ENCODE assay signal across 8 mouse cellular contexts in genomic region chr8:13624863-13625262, GRCm38 (mm10). TPM values are rescaled to one million over a fixed set of nuclear protein-coding genes. Genes with fewer than 3 reads are reported as not detected.
A peak's percentile ranks its signal among the peaks of the same experiment; 100 is the strongest.
DNase-seq lines count a peak whose midpoint lies in the region; ATAC-seq and TF ChIP-seq lines count a peak whose summit lies in the region.

No protein-coding gene starts in this region.

- ATAC-seq in forebrain, embryonic 13.5 days, result peak; percentile 65; the same call in 1 of the 2 replicates
- peak; percentile 77 for ATAC-seq in inflammation-experienced regulatory T-cells, adult 6 months
- peak; percentile 63 for ATAC-seq in megakaryocyte progenitor cell, adult 5-6 weeks (replicated peaks; ENCODE audit: poor library complexity)

- no peak overlapping the region for H3K4me2 ChIP-seq in forebrain, embryonic 13.5 days

- no peaks in the 10 kb centered on the region for H3K4me1 ChIP-seq in kidney, adult 2 months (ENCODE audit: control insufficient read depth, insufficient read depth, low read length)
- H3K4me1 ChIP-seq in forebrain, embryonic 13.5 days, result peaks cover 38% of the 10 kb centered on the region

- H3K27ac ChIP-seq in kidney, adult 2 months (ENCODE audit: insufficient read depth, low read depth, low read length), result no peak overlapping the region
- peak overlapping the region; percentile 65 for H3K27ac ChIP-seq in forebrain, embryonic 13.5 days

- peak; percentile 24 for DNase-seq in kidney, adult 2 months
- DNase-seq in kidney, postnatal 10 days, result no peak
- DNase-seq in cerebellum, adult 11 months, result peak; percentile 95
- no peak for DNase-seq in testis, postnatal 14 days (ENCODE audit: low spot score)
- no peak for DNase-seq in thymus, postnatal 4 days

- H3K27me3 ChIP-seq in kidney, adult 2 months (replicated peaks; ENCODE audit: control insufficient read depth, insufficient read depth, low read length), result no peaks in the 10 kb centered on the region
- no peaks in the 10 kb centered on the region for H3K27me3 ChIP-seq in forebrain, embryonic 13.5 days

- no peaks in the 10 kb centered on the region for H3K9me3 ChIP-seq in forebrain, embryonic 13.5 days (replicated peaks)

- TF ChIP-seq POLR2A in kidney, adult 2 months (IDR thresholded peaks at IDR 0.05; ENCODE audit: low read depth, low read length), result no peak

- no peak overlapping the region for H3K9ac ChIP-seq in forebrain, embryonic 13.5 days

- no peak for TF ChIP-seq CTCF in kidney, adult 2 months (conservative IDR thresholded peaks at IDR 0.05; ENCODE audit: insufficient read depth, insufficient read length, low read depth, low read length)

- 36% methylated on average over 11 of the region's 11 CpGs for WGBS in kidney, adult 2 months
- WGBS in forebrain, embryonic 13.5 days, result 55% methylated on average over 11 of the region's 11 CpGs

- H3K4me3 ChIP-seq in kidney, adult 2 months (ENCODE audit: insufficient read depth, low read depth, low read length), result no peak overlapping the region
- H3K4me3 ChIP-seq in forebrain, embryonic 13.5 days, result no peak overlapping the region

- H3K36me3 ChIP-seq in kidney, adult 2 months (ENCODE audit: control insufficient read depth, insufficient read depth, low read length), result no peaks in the 10 kb centered on the region
- H3K36me3 ChIP-seq in forebrain, embryonic 13.5 days (ENCODE audit: poor library complexity, severe bottlenecking), result peaks cover 10% of the 10 kb centered on the region; the same call in 1 of the 2 replicates

RNA-seq across cellular contexts. Expression of gene Rasa3, which starts 52.5 kb away (rescaled TPM):
- 9.4 and 10.8 TPM in 2 replicates for polyA plus RNA-seq in kidney, adult 2 months (2012; rRNA removed)
- polyA plus RNA-seq in forebrain, embryonic 13.5 days (2015; fragmentation: Nextera tagmentation; extraction: Ambion mirVana), result 18.2 and 19.9 TPM in 2 replicates
- 100 to 1,000 TPM in 1 of 3 experiments, 10 to 100 TPM in 2; 96.4 to 121 (median 96.5) TPM for polyA plus RNA-seq in inflammation-experienced regulatory T-cells, adult 6 months (2017; shearing (Covaris generic))
- total RNA-seq in megakaryocyte progenitor cell, adult 5-6 weeks (2015), result 24.1 and 36.8 TPM in 2 replicates
- 49.3 and 51.3 TPM in 2 replicates for total RNA-seq in megakaryocyte progenitor cell, adult 5-6 weeks (2017)

Comparison
In these comparisons a context has a peak if more than half of its experiments do, and no peak if none do; other contexts are left out.
1. DNase-seq: peak in kidney, adult 2 months (single experiment) and cerebellum, adult 11 months (single experiment); none in kidney, postnatal 10 days (single experiment), testis, postnatal 14 days (single experiment) and thymus, postnatal 4 days (single experiment).
2. Peak in every context shown above with its lines, with median percentiles within 50 percentile points of each other: ATAC-seq.